Mouse (Mus musculus) testis, adult 2 months (tissue): ENCODE measurements around the gene Phb. TPM values are rescaled to one million over a fixed set of nuclear protein-coding genes. Genes with fewer than 3 reads are reported as not detected.

ENCODE experiments used
- H3K27ac ChIP-seq: fragments of 200-500 bp; 2 replicates; pipeline ENCODE4 v1.5.1; 2012; ENCODE audit warnings: low read depth, low read length; ENCODE audit not compliant: control insufficient read depth, insufficient read depth
- H3K27me3 ChIP-seq: fragments of 200-500 bp; 2 replicates; pipeline ENCODE4 v1.6.1; 2012; ENCODE audit warnings: mild to moderate bottlenecking, low read length, moderate library complexity; ENCODE audit not compliant: control insufficient read depth, insufficient read depth
- H3K36me3 ChIP-seq: fragments of 200-500 bp; 2 replicates; pipeline ENCODE4 v1.6.1; 2012; ENCODE audit warnings: mild to moderate bottlenecking, low read length; ENCODE audit not compliant: control insufficient read depth, insufficient read depth
- H3K4me1 ChIP-seq: fragments of 200-500 bp; 2 replicates; pipeline ENCODE4 v1.6.1; 2012; ENCODE audit warnings: low read length; ENCODE audit not compliant: control insufficient read depth, insufficient read depth
- H3K4me3 ChIP-seq: fragments of 200-500 bp; 2 replicates; pipeline ENCODE4 v1.5.1; 2012; ENCODE audit warnings: low read depth, mild to moderate bottlenecking, low read length, moderate library complexity, mixed read lengths; ENCODE audit not compliant: control insufficient read depth
- CTCF ChIP-seq: fragments of 200-500 bp; IDR thresholded peaks from 2 replicates; pipeline ENCODE4 v1.5.1; 2012; ENCODE audit warnings: low read depth, mild to moderate bottlenecking, inconsistent platforms, low read length, moderate library complexity; ENCODE audit not compliant: control insufficient read depth, insufficient read depth, insufficient replicate concordance
- POLR2A ChIP-seq: fragments of 200-500 bp; IDR thresholded peaks from 2 replicates; pipeline ENCODE4 v1.6.1; 2012; ENCODE audit warnings: low read depth, mild to moderate bottlenecking, inconsistent platforms, low read length, moderate library complexity; ENCODE audit not compliant: control insufficient read depth
- polyA plus RNA-seq: library from polyadenylated mRNA; depleted of rRNA; stranded (reverse); fragments of >200 nt; gene quantifications from 2 replicates; pipeline ENCODE4 v1.2.3, GENCODE M21; 2012; rRNA removed

The Phb gene
- 19.3 and 21.5 TPM in 2 replicates for polyA plus RNA-seq

- no peak for TF ChIP-seq CTCF
- no peak for TF ChIP-seq POLR2A
These were observed at the start of gene Phb for GRCm38 (mm10) chr11:95666529-95667149. Gene Phb (plus strand): TSS chr11:95666957.

GRCm38 (mm10) chr11:95617785-95618465, 48.8 kb upstream of the Phb start:
- Histone ChIP-seq H3K4me1 (no peaks in the 10 kb centered on the region; the same call in 1 of the 2 replicates), H3K4me3 (no peak overlapping the region), H3K27ac (no peak overlapping the region), H3K27me3 (no peaks in the 10 kb centered on the region), H3K36me3 (no peaks in the 10 kb centered on the region)
- TF ChIP-seq CTCF (no peak), POLR2A (no peak)

More at GRCm38 (mm10) chr11:95666529-95667149, at the start of gene Phb:
- Histone ChIP-seq H3K4me1 (peaks cover 5% of the 10 kb centered on the region), H3K36me3 (no peaks in the 10 kb centered on the region), H3K27ac (peak within 1 kb of the TSS; percentile 46; the same call in 1 of the 2 replicates), H3K4me3 (peak within 1 kb of the TSS; percentile 87), H3K27me3 (no peaks in the 10 kb centered on the region)

- Histone ChIP-seq H3K36me3 (no peaks in the 10 kb centered on the region), H3K27ac (no peak overlapping the region), H3K27me3 (no peaks in the 10 kb centered on the region), H3K4me3 (no peak overlapping the region), H3K4me1 (no peaks in the 10 kb centered on the region; the same call in 1 of the 2 replicates)
- TF ChIP-seq POLR2A: no peak
These were observed 47.7 kb upstream of the Phb start for GRCm38 (mm10) chr11:95619081-95619480.

GRCm38 (mm10) chr11:95619886-95620444, 46.8 kb upstream of the Phb start:
- TF ChIP-seq POLR2A: no peak
- no peak for TF ChIP-seq CTCF
- H3K36me3 ChIP-seq: no peaks in the 10 kb centered on the region
- H3K27me3 ChIP-seq: no peaks in the 10 kb centered on the region
- no peaks in the 10 kb centered on the region; the same call in 1 of the 2 replicates for H3K4me1 ChIP-seq
- no peak overlapping the region for H3K4me3 ChIP-seq
- H3K27ac ChIP-seq: no peak overlapping the region

- H3K4me1 ChIP-seq: no peaks in the 10 kb centered on the region; the same call in 1 of the 2 replicates
- H3K4me3 ChIP-seq: no peak overlapping the region
- no peaks in the 10 kb centered on the region for H3K36me3 ChIP-seq
- H3K27ac ChIP-seq: no peak overlapping the region
- no peaks in the 10 kb centered on the region for H3K27me3 ChIP-seq
- TF ChIP-seq CTCF (no peak), POLR2A (no peak)
These were observed 45.7 kb upstream of the Phb start for GRCm38 (mm10) chr11:95621010-95621409.

- Histone ChIP-seq H3K4me1 (no peaks in the 10 kb centered on the region; the same call in 1 of the 2 replicates), H3K27me3 (no peaks in the 10 kb centered on the region)
These were observed 45.1 kb upstream of the Phb start for GRCm38 (mm10) chr11:95621541-95622130.

GRCm38 (mm10) chr11:95622426-95622825, 44.3 kb upstream of the Phb start:
- TF ChIP-seq POLR2A (no peak), CTCF (no peak)
- H3K27ac ChIP-seq: no peak overlapping the region
- H3K27me3 ChIP-seq: no peaks in the 10 kb centered on the region
- no peak overlapping the region for H3K4me3 ChIP-seq
- no peaks in the 10 kb centered on the region for H3K36me3 ChIP-seq
- H3K4me1 ChIP-seq: no peaks in the 10 kb centered on the region; the same call in 1 of the 2 replicates

More at GRCm38 (mm10) chr11:95621541-95622130, 45.1 kb upstream of the Phb start:
- Histone ChIP-seq H3K36me3 (no peaks in the 10 kb centered on the region), H3K4me3 (no peak overlapping the region), H3K27ac (no peak overlapping the region)
- no peak for TF ChIP-seq POLR2A
- TF ChIP-seq CTCF: no peak

GRCm38 (mm10) chr11:95630558-95630957, 36.2 kb upstream of the Phb start:
- Histone ChIP-seq H3K27me3 (no peaks in the 10 kb centered on the region), H3K27ac (no peak overlapping the region), H3K4me3 (no peak overlapping the region), H3K4me1 (no peaks in the 10 kb centered on the region), H3K36me3 (no peaks in the 10 kb centered on the region)
- TF ChIP-seq CTCF: no peak
- TF ChIP-seq POLR2A: no peak
